Mouse (Mus musculus): ENCODE measurements around the gene Ppp6r1.
A peak's percentile ranks its signal among the peaks of the same experiment; 100 is the strongest.

Ppp6r1 gene

GRCm38 (mm10) chr7:4658912-4659551, at the start of gene Ppp6r1:
TSS of gene Ppp6r1 (minus strand) at chr7:4659019.
- DNase-seq (ENCODE audit: low read depth, low spot score), result peak; percentile 93

GRCm38 (mm10) chr7:4705098-4705497, 46.3 kb upstream of the Ppp6r1 start:
- DNase-seq (ENCODE audit: low read depth, low spot score), result no peak

GRCm38 (mm10) chr7:4703195-4703594, 44.4 kb upstream of the Ppp6r1 start:
- DNase-seq (ENCODE audit: low read depth, low spot score), result no peak

- DNase-seq (ENCODE audit: low read depth, low spot score), result no peak
These were observed 43.5 kb upstream of the Ppp6r1 start for GRCm38 (mm10) chr7:4702334-4702733.

- DNase-seq (ENCODE audit: low read depth, low spot score), result no peak
These were observed 34.2 kb upstream of the Ppp6r1 start for GRCm38 (mm10) chr7:4693004-4693403.

- no peak for DNase-seq (ENCODE audit: low read depth, low spot score)
These were observed 32.3 kb upstream of the Ppp6r1 start for GRCm38 (mm10) chr7:4690951-4691653.

- DNase-seq (ENCODE audit: low read depth, low spot score), result peak; percentile 71
These were observed 31.6 kb upstream of the Ppp6r1 start, which contains the start of gene Brsk1 for GRCm38 (mm10) chr7:4690387-4690786. TSS of gene Brsk1 (plus strand) at chr7:4690604.

GRCm38 (mm10) chr7:4684632-4685417, 26.0 kb upstream of the Ppp6r1 start, which contains the start of gene Hspbp1:
TSS of gene Hspbp1 (minus strand) at chr7:4685068.
- DNase-seq (ENCODE audit: low read depth, low spot score), result peak; percentile 99

GRCm38 (mm10) chr7:4684203-4684602, 25.4 kb upstream of the Ppp6r1 start:
- no peak for DNase-seq (ENCODE audit: low read depth, low spot score)

- DNase-seq (ENCODE audit: low read depth, low spot score), result no peak
These were observed 24.5 kb upstream of the Ppp6r1 start for GRCm38 (mm10) chr7:4683307-4683706.

- no peak for DNase-seq (ENCODE audit: low read depth, low spot score)
These were observed 16.4 kb upstream of the Ppp6r1 start for GRCm38 (mm10) chr7:4675200-4675599.

GRCm38 (mm10) chr7:4674114-4674731, 15.4 kb upstream of the Ppp6r1 start:
- DNase-seq (ENCODE audit: low read depth, low spot score), result no peak

- DNase-seq (ENCODE audit: low read depth, low spot score), result peak; percentile 58
These were observed 13.1 kb upstream of the Ppp6r1 start for GRCm38 (mm10) chr7:4671956-4672355.

- DNase-seq (ENCODE audit: low read depth, low spot score), result no peak
These were observed 11.9 kb upstream of the Ppp6r1 start for GRCm38 (mm10) chr7:4670655-4671255.

GRCm38 (mm10) chr7:4669156-4669555, 10.3 kb upstream of the Ppp6r1 start:
- DNase-seq (ENCODE audit: low read depth, low spot score), result no peak

- no peak for DNase-seq (ENCODE audit: low read depth, low spot score)
These were observed 9.7 kb upstream of the Ppp6r1 start for GRCm38 (mm10) chr7:4668506-4668905.

GRCm38 (mm10) chr7:4666871-4667270, 8.1 kb upstream of the Ppp6r1 start:
- no peak for DNase-seq (ENCODE audit: low read depth, low spot score)

- DNase-seq (ENCODE audit: low read depth, low spot score), result no peak
These were observed 4.9 kb upstream of the Ppp6r1 start for GRCm38 (mm10) chr7:4663742-4664141.

- no peak for DNase-seq (ENCODE audit: low read depth, low spot score)
These were observed 4.4 kb upstream of the Ppp6r1 start for GRCm38 (mm10) chr7:4663179-4663578.

GRCm38 (mm10) chr7:4659911-4660443, 1.2 kb upstream of the Ppp6r1 start:
- DNase-seq (ENCODE audit: low read depth, low spot score), result peak; percentile 29
